Mouse (Mus musculus): Measurements from ENCODE around the gene Fcrl6. TPM values are rescaled to one million over a fixed set of nuclear protein-coding genes. Genes with fewer than 3 reads are reported as not detected.

The Fcrl6 gene
- polyA plus RNA-seq, 1 experiment: not detected

GRCm38 (mm10) chr1:172585026-172585425, 17.3 kb downstream of the Fcrl6 start:
- Histone ChIP-seq H3K4me3 (no peak overlapping the region), H3K4me2 (ENCODE audit: low read depth) (no peak overlapping the region), H3K27me3 (ENCODE audit: control insufficient read depth, insufficient read depth, insufficient read length) (no peaks in the 10 kb centered on the region), H3K79me2 (ENCODE audit: control insufficient read depth, insufficient read depth) (no peaks in the 10 kb centered on the region), H3K36me3 (ENCODE audit: control insufficient read depth, insufficient read depth) (no peaks in the 10 kb centered on the region), H3ac (ENCODE audit: control insufficient read depth, insufficient read length) (no peak overlapping the region)
- no peak for TF ChIP-seq POLR2AphosphoS2 (IDR thresholded peaks at IDR 0.05; ENCODE audit: insufficient read length, low read depth)
- no peak for TF ChIP-seq USF1 (IDR thresholded peaks at IDR 0.05; ENCODE audit: low read depth)
- no peak for TF ChIP-seq E2F4 (IDR thresholded peaks at IDR 0.05; ENCODE audit: insufficient read depth)
- no peak for TF ChIP-seq MYOD1 (IDR thresholded peaks at IDR 0.05; ENCODE audit: control insufficient read depth in 1 of 3, insufficient read length in 2 of 3, low read depth in 2 of 3)
- no peak for TF ChIP-seq TCF12 (IDR thresholded peaks at IDR 0.05; ENCODE audit: insufficient read depth, poor library complexity, severe bottlenecking)
- no peak for TF ChIP-seq SRF (IDR thresholded peaks at IDR 0.05; ENCODE audit: control insufficient read depth, insufficient read length, low read depth)
- TF ChIP-seq CEBPB (IDR thresholded peaks at IDR 0.05; ENCODE audit: insufficient read depth, poor library complexity, severe bottlenecking): no peak
- TF ChIP-seq MYOG (IDR thresholded peaks at IDR 0.05; ENCODE audit: control insufficient read depth in 1 of 3, insufficient read depth in 1 of 3, insufficient read length in 2 of 3, low read depth in 2 of 3): no peak
- no peak for TF ChIP-seq MAX (IDR thresholded peaks at IDR 0.05; ENCODE audit: low read depth)

- no peaks in the 10 kb centered on the region for H3K36me3 ChIP-seq (ENCODE audit: control insufficient read depth, insufficient read depth)
- no peak overlapping the region for H3K4me2 ChIP-seq (ENCODE audit: low read depth)
- H3K79me2 ChIP-seq (ENCODE audit: control insufficient read depth, insufficient read depth): no peaks in the 10 kb centered on the region
- H3K4me3 ChIP-seq: no peak overlapping the region
- TF ChIP-seq REST (IDR thresholded peaks at IDR 0.05; ENCODE audit: insufficient read depth, insufficient read length): no peak
- no peak for TF ChIP-seq CEBPB (IDR thresholded peaks at IDR 0.05; ENCODE audit: insufficient read depth, poor library complexity, severe bottlenecking)
- no peak for TF ChIP-seq MYOG (IDR thresholded peaks at IDR 0.05; ENCODE audit: control insufficient read depth in 1 of 3, insufficient read depth in 1 of 3, insufficient read length in 2 of 3, low read depth in 2 of 3)
- TF ChIP-seq TCF12 (IDR thresholded peaks at IDR 0.05; ENCODE audit: insufficient read depth, poor library complexity, severe bottlenecking): no peak
- H3K27me3 ChIP-seq (ENCODE audit: control insufficient read depth, insufficient read depth, insufficient read length): no peaks in the 10 kb centered on the region
- H3ac ChIP-seq (ENCODE audit: control insufficient read depth, insufficient read length): no peak overlapping the region
These were observed 18.1 kb downstream of the Fcrl6 start for GRCm38 (mm10) chr1:172584271-172584670.

GRCm38 (mm10) chr1:172582436-172582835, 19.9 kb downstream of the Fcrl6 start:
- Histone ChIP-seq H3K27me3 (ENCODE audit: control insufficient read depth, insufficient read depth, insufficient read length) (no peaks in the 10 kb centered on the region), H3K36me3 (ENCODE audit: control insufficient read depth, insufficient read depth) (no peaks in the 10 kb centered on the region), H3K79me2 (ENCODE audit: control insufficient read depth, insufficient read depth) (no peaks in the 10 kb centered on the region), H3K4me2 (ENCODE audit: low read depth) (no peak overlapping the region), H3ac (ENCODE audit: control insufficient read depth, insufficient read length) (no peak overlapping the region), H3K4me3 (no peak overlapping the region)
- TF ChIP-seq E2F4 (IDR thresholded peaks at IDR 0.05; ENCODE audit: insufficient read depth) (no peak), MYOD1 (IDR thresholded peaks at IDR 0.05; ENCODE audit: control insufficient read depth in 1 of 3, insufficient read length in 2 of 3, low read depth in 2 of 3) (no peak), POLR2A (IDR thresholded peaks at IDR 0.05; ENCODE audit: insufficient read length, low read depth) (no peak)

GRCm38 (mm10) chr1:172580116-172580515, 22.2 kb downstream of the Fcrl6 start:
- peak overlapping the region; percentile 18 for H3K4me2 ChIP-seq (ENCODE audit: low read depth)
- H3K36me3 ChIP-seq (ENCODE audit: control insufficient read depth, insufficient read depth): no peaks in the 10 kb centered on the region
- H3K27me3 ChIP-seq (ENCODE audit: control insufficient read depth, insufficient read depth, insufficient read length): no peaks in the 10 kb centered on the region
- H3K4me3 ChIP-seq: no peak overlapping the region
- TF ChIP-seq SRF (IDR thresholded peaks at IDR 0.05; ENCODE audit: control insufficient read depth, insufficient read length, low read depth) (no peak), CEBPB (IDR thresholded peaks at IDR 0.05; ENCODE audit: insufficient read depth, poor library complexity, severe bottlenecking) (peak; percentile 54; the same call in 1 of the 2 replicates)
- H3ac ChIP-seq (ENCODE audit: control insufficient read depth, insufficient read length): no peak overlapping the region
- H3K79me2 ChIP-seq (ENCODE audit: control insufficient read depth, insufficient read depth): no peaks in the 10 kb centered on the region

GRCm38 (mm10) chr1:172567758-172568157, 34.6 kb downstream of the Fcrl6 start:
- H3K4me3 ChIP-seq: no peak overlapping the region
- TF ChIP-seq TCF12 (IDR thresholded peaks at IDR 0.05; ENCODE audit: insufficient read depth, poor library complexity, severe bottlenecking): no peak
- peak; percentile 47 for TF ChIP-seq SRF (IDR thresholded peaks at IDR 0.05; ENCODE audit: control insufficient read depth, insufficient read length, low read depth)
- no peaks in the 10 kb centered on the region for H3K36me3 ChIP-seq (ENCODE audit: control insufficient read depth, insufficient read depth)
- H3ac ChIP-seq (ENCODE audit: control insufficient read depth, insufficient read length): no peak overlapping the region
- no peak overlapping the region for H3K4me2 ChIP-seq (ENCODE audit: low read depth)
- no peaks in the 10 kb centered on the region for H3K27me3 ChIP-seq (ENCODE audit: control insufficient read depth, insufficient read depth, insufficient read length)
- no peaks in the 10 kb centered on the region for H3K79me2 ChIP-seq (ENCODE audit: control insufficient read depth, insufficient read depth)

- Histone ChIP-seq H3K27me3 (ENCODE audit: control insufficient read depth, insufficient read depth, insufficient read length) (no peaks in the 10 kb centered on the region), H3ac (ENCODE audit: control insufficient read depth, insufficient read length) (no peak overlapping the region), H3K36me3 (ENCODE audit: control insufficient read depth, insufficient read depth) (no peaks in the 10 kb centered on the region), H3K4me2 (ENCODE audit: low read depth) (no peak overlapping the region), H3K4me3 (no peak overlapping the region), H3K79me2 (ENCODE audit: control insufficient read depth, insufficient read depth) (no peaks in the 10 kb centered on the region)
- TF ChIP-seq MYOD1 (IDR thresholded peaks at IDR 0.05; ENCODE audit: control insufficient read depth in 1 of 3, insufficient read length in 2 of 3, low read depth in 2 of 3) (no peak), USF1 (IDR thresholded peaks at IDR 0.05; ENCODE audit: low read depth) (no peak), TCF12 (IDR thresholded peaks at IDR 0.05; ENCODE audit: insufficient read depth, poor library complexity, severe bottlenecking) (no peak), SRF (IDR thresholded peaks at IDR 0.05; ENCODE audit: control insufficient read depth, insufficient read length, low read depth) (no peak), CEBPB (IDR thresholded peaks at IDR 0.05; ENCODE audit: insufficient read depth, poor library complexity, severe bottlenecking) (no peak), REST (IDR thresholded peaks at IDR 0.05; ENCODE audit: insufficient read depth, insufficient read length) (no peak), MYOG (IDR thresholded peaks at IDR 0.05; ENCODE audit: control insufficient read depth in 1 of 3, insufficient read depth in 1 of 3, insufficient read length in 2 of 3, low read depth in 2 of 3) (no peak), POLR2AphosphoS2 (IDR thresholded peaks at IDR 0.05; ENCODE audit: insufficient read length, low read depth) (no peak), TCF3 (IDR thresholded peaks at IDR 0.05; ENCODE audit: insufficient read length, low read depth) (no peak), MAX (IDR thresholded peaks at IDR 0.05; ENCODE audit: low read depth) (no peak), POLR2A (IDR thresholded peaks at IDR 0.05; ENCODE audit: insufficient read length, low read depth) (no peak), E2F4 (IDR thresholded peaks at IDR 0.05; ENCODE audit: insufficient read depth) (no peak)
These were observed 36.2 kb downstream of the Fcrl6 start for GRCm38 (mm10) chr1:172566131-172566530.

Measured in myocyte (in vitro differentiated cells).